Mouse (Mus musculus): Measurements from ENCODE around the gene Rps6ka1. TPM values are rescaled to one million over a fixed set of nuclear protein-coding genes. Genes with fewer than 3 reads are reported as not detected.

Gene Rps6ka1
- polyA plus RNA-seq, 1 experiment = 1.7 TPM

DNA sequence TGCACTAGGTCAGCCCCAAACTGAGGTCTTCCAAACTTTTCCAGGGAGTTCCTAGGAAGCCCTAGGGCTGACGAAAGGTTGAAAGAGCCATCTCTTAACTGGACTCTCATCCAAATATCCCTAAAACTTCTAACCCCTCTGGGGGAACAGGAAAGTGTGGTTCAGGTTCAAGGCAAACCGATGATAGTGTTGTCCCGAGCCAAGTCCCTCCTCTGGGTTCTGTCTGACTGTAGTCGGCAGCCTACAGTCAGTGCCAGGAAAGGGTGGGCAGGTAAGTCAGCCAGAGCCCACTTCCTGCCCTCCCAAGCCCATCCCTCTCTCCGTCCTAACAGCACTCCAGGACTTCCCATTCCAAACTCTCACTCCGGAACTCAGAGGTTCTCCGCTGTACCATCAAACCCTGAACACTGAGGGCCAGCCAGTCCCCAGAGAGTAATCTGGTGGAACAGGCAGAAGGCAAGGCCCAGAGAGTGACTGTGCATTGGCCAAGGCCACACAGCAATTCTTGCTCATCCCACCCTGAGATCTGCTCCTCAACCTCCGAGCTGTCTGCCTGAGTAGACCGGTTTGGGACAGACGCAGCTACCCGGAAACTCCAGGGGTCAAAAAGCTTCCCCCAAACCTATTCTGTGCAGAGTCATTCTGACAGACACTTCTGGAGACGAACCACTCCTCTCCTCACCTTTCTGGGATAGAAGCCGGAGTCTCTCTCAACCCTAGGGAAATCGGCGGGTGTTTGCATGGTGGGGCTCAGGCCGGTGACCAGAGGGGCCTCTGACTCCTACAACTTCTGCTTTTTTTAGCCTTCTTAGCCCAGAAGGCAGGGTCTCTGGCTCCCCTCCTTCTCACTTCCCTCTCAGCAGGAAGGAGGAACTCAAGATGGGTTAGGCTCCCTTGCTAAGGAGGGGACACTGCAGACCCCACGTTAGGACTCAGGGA lies 13.4 kb downstream of the Rps6ka1 start:
- H3K36me3 ChIP-seq (ENCODE audit: control insufficient read depth, insufficient read depth) = no peaks in the 10 kb centered on the region
- H3K4me3 ChIP-seq = no peak overlapping the region
- H3K27me3 ChIP-seq (ENCODE audit: control insufficient read depth, insufficient read depth, insufficient read length) = peaks cover 18% of the 10 kb centered on the region
- H3K79me2 ChIP-seq (ENCODE audit: control insufficient read depth, insufficient read depth) = no peaks in the 10 kb centered on the region
- H3ac ChIP-seq (ENCODE audit: control insufficient read depth, insufficient read length) = no peak overlapping the region
- TF ChIP-seq MYOG (IDR thresholded peaks at IDR 0.05; ENCODE audit: control insufficient read depth in 1 of 3, insufficient read depth in 1 of 3, insufficient read length in 2 of 3, low read depth in 2 of 3) (no peak), MAX (IDR thresholded peaks at IDR 0.05; ENCODE audit: low read depth) (no peak), CEBPB (IDR thresholded peaks at IDR 0.05; ENCODE audit: insufficient read depth, poor library complexity, severe bottlenecking) (no peak), POLR2A (IDR thresholded peaks at IDR 0.05; ENCODE audit: insufficient read length, low read depth) (no peak), SRF (IDR thresholded peaks at IDR 0.05; ENCODE audit: control insufficient read depth, insufficient read length, low read depth) (no peak), MYOD1 (IDR thresholded peaks at IDR 0.05; ENCODE audit: control insufficient read depth in 1 of 3, insufficient read length in 2 of 3, low read depth in 2 of 3) (no peak), REST (IDR thresholded peaks at IDR 0.05; ENCODE audit: insufficient read depth, insufficient read length) (no peak), TCF12 (IDR thresholded peaks at IDR 0.05; ENCODE audit: insufficient read depth, poor library complexity, severe bottlenecking) (no peak), TCF3 (IDR thresholded peaks at IDR 0.05; ENCODE audit: insufficient read length, low read depth) (no peak), E2F4 (IDR thresholded peaks at IDR 0.05; ENCODE audit: insufficient read depth) (no peak)
- H3K4me2 ChIP-seq (ENCODE audit: low read depth) = no peak overlapping the region

DNA sequence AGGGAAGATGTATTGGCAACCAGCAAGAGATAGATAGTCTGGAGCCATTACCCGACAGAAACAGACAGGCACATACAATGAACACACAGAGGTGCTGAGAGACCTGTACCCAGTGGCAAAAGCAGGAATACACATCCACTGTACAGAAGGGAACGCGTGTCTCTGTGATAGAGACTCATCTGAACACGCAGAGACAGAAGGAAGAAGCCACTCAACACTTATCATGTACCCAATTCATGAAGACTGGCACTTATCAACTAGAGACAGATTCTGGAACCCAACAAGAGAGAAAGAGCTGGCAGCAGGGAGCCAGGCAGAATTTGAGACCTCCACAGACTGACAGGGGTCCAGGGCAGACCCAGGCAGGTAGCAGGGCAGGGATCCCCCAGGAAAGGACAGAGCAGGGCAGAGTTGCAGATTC lies 14.2 kb downstream of the Rps6ka1 start:
- Histone ChIP-seq H3K27me3 (ENCODE audit: control insufficient read depth, insufficient read depth, insufficient read length) (peaks cover 18% of the 10 kb centered on the region), H3K36me3 (ENCODE audit: control insufficient read depth, insufficient read depth) (no peaks in the 10 kb centered on the region), H3ac (ENCODE audit: control insufficient read depth, insufficient read length) (no peak overlapping the region), H3K4me2 (ENCODE audit: low read depth) (no peak overlapping the region), H3K4me3 (no peak overlapping the region), H3K79me2 (ENCODE audit: control insufficient read depth, insufficient read depth) (no peaks in the 10 kb centered on the region)
- TF ChIP-seq E2F4 (IDR thresholded peaks at IDR 0.05; ENCODE audit: insufficient read depth) (no peak), CEBPB (IDR thresholded peaks at IDR 0.05; ENCODE audit: insufficient read depth, poor library complexity, severe bottlenecking) (no peak), TCF3 (IDR thresholded peaks at IDR 0.05; ENCODE audit: insufficient read length, low read depth) (no peak), MYOD1 (IDR thresholded peaks at IDR 0.05; ENCODE audit: control insufficient read depth in 1 of 3, insufficient read length in 2 of 3, low read depth in 2 of 3) (no peak)

GRCm38 (mm10) chr4:133872812-133873300 lies 14.7 kb downstream of the Rps6ka1 start:
- Histone ChIP-seq H3K79me2 (ENCODE audit: control insufficient read depth, insufficient read depth) (no peaks in the 10 kb centered on the region), H3K4me3 (no peak overlapping the region), H3K36me3 (ENCODE audit: control insufficient read depth, insufficient read depth) (no peaks in the 10 kb centered on the region), H3K27me3 (ENCODE audit: control insufficient read depth, insufficient read depth, insufficient read length) (peaks cover 18% of the 10 kb centered on the region), H3K4me2 (ENCODE audit: low read depth) (no peak overlapping the region), H3ac (ENCODE audit: control insufficient read depth, insufficient read length) (no peak overlapping the region)
- no peak for TF ChIP-seq MAX (IDR thresholded peaks at IDR 0.05; ENCODE audit: low read depth)
- no peak for TF ChIP-seq REST (IDR thresholded peaks at IDR 0.05; ENCODE audit: insufficient read depth, insufficient read length)
- TF ChIP-seq USF1 (IDR thresholded peaks at IDR 0.05; ENCODE audit: low read depth) = no peak
- no peak for TF ChIP-seq MYOG (IDR thresholded peaks at IDR 0.05; ENCODE audit: control insufficient read depth in 1 of 3, insufficient read depth in 1 of 3, insufficient read length in 2 of 3, low read depth in 2 of 3)
- TF ChIP-seq POLR2A (IDR thresholded peaks at IDR 0.05; ENCODE audit: insufficient read length, low read depth) = no peak

GRCm38 (mm10) chr4:133872222-133872811 lies 15.3 kb downstream of the Rps6ka1 start:
- Histone ChIP-seq H3K4me2 (ENCODE audit: low read depth) (no peak overlapping the region), H3K36me3 (ENCODE audit: control insufficient read depth, insufficient read depth) (no peaks in the 10 kb centered on the region), H3K79me2 (ENCODE audit: control insufficient read depth, insufficient read depth) (no peaks in the 10 kb centered on the region), H3K27me3 (ENCODE audit: control insufficient read depth, insufficient read depth, insufficient read length) (peaks cover 18% of the 10 kb centered on the region), H3ac (ENCODE audit: control insufficient read depth, insufficient read length) (no peak overlapping the region), H3K4me3 (no peak overlapping the region)
- TF ChIP-seq MYOG (IDR thresholded peaks at IDR 0.05; ENCODE audit: control insufficient read depth in 1 of 3, insufficient read depth in 1 of 3, insufficient read length in 2 of 3, low read depth in 2 of 3) = no peak
- no peak for TF ChIP-seq SRF (IDR thresholded peaks at IDR 0.05; ENCODE audit: control insufficient read depth, insufficient read length, low read depth)
- TF ChIP-seq TCF3 (IDR thresholded peaks at IDR 0.05; ENCODE audit: insufficient read length, low read depth) = no peak
- no peak for TF ChIP-seq POLR2AphosphoS2 (IDR thresholded peaks at IDR 0.05; ENCODE audit: insufficient read length, low read depth)

DNA sequence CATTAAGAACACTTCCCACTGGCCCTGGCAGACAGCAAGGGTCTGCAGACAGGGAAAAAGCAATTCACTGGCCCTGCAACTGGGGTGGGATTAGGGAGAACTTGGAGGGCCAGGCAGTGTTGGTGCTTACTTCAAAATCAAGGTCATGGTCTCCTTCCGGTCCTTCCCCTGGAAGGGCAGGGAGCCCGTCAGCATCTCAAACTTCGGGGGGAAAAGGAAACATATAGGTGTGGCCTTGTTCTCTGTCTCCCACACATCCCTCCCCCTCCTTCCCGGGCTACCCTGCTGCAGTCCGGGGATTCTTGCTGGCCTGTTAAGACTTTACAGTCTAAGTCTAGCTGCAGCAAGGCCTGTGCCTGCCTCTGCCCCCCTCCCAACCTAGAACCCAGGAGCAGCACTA lies 22.4 kb downstream of the Rps6ka1 start:
- H3K4me3 ChIP-seq = no peak overlapping the region
- H3K79me2 ChIP-seq (ENCODE audit: control insufficient read depth, insufficient read depth) = no peaks in the 10 kb centered on the region
- TF ChIP-seq REST (IDR thresholded peaks at IDR 0.05; ENCODE audit: insufficient read depth, insufficient read length) (no peak), POLR2AphosphoS2 (IDR thresholded peaks at IDR 0.05; ENCODE audit: insufficient read length, low read depth) (no peak), MYOG (IDR thresholded peaks at IDR 0.05; ENCODE audit: control insufficient read depth in 1 of 3, insufficient read depth in 1 of 3, insufficient read length in 2 of 3, low read depth in 2 of 3) (no peak), E2F4 (IDR thresholded peaks at IDR 0.05; ENCODE audit: insufficient read depth) (no peak), MAX (IDR thresholded peaks at IDR 0.05; ENCODE audit: low read depth) (no peak), MYOD1 (IDR thresholded peaks at IDR 0.05; ENCODE audit: control insufficient read depth in 1 of 3, insufficient read length in 2 of 3, low read depth in 2 of 3) (no peak), CEBPB (IDR thresholded peaks at IDR 0.05; ENCODE audit: insufficient read depth, poor library complexity, severe bottlenecking) (no peak), POLR2A (IDR thresholded peaks at IDR 0.05; ENCODE audit: insufficient read length, low read depth) (no peak), SRF (IDR thresholded peaks at IDR 0.05; ENCODE audit: control insufficient read depth, insufficient read length, low read depth) (no peak), TCF3 (IDR thresholded peaks at IDR 0.05; ENCODE audit: insufficient read length, low read depth) (no peak), USF1 (IDR thresholded peaks at IDR 0.05; ENCODE audit: low read depth) (no peak), TCF12 (IDR thresholded peaks at IDR 0.05; ENCODE audit: insufficient read depth, poor library complexity, severe bottlenecking) (no peak)
- no peaks in the 10 kb centered on the region for H3K36me3 ChIP-seq (ENCODE audit: control insufficient read depth, insufficient read depth)
- H3K4me2 ChIP-seq (ENCODE audit: low read depth) = no peak overlapping the region
- no peak overlapping the region for H3ac ChIP-seq (ENCODE audit: control insufficient read depth, insufficient read length)
- no peaks in the 10 kb centered on the region for H3K27me3 ChIP-seq (ENCODE audit: control insufficient read depth, insufficient read depth, insufficient read length)
